Mouse (Mus musculus) urinary bladder, postnatal 36 days (tissue): ENCODE data around the gene Large2.

ENCODE experiments used
- DNase-seq, 2 experiments: peaks; one replicate each; pipeline ENCODE4 v3.0.0; 2022; ENCODE audit warnings: low spot score in 2 of 2, mixed read lengths in 1 of 2

The Large2 gene

GRCm38 (mm10) chr2:92371971-92372690 lies 2.5 kb downstream of the Large2 start:
- no peak for DNase-seq

- peak; percentile 69 to 84 for DNase-seq
Measured at GRCm38 (mm10) chr2:92370821-92371805, 3.6 kb downstream of the Large2 start.

GRCm38 (mm10) chr2:92370375-92370774 lies 4.3 kb downstream of the Large2 start:
- no peak for DNase-seq

- DNase-seq, result no peak
Measured at GRCm38 (mm10) chr2:92367383-92368029, 7.2 kb downstream of the Large2 start.

GRCm38 (mm10) chr2:92365568-92365967 lies 9.1 kb downstream of the Large2 start:
- DNase-seq, result no peak

- DNase-seq, result no peak
Measured at GRCm38 (mm10) chr2:92364086-92364485, 10.6 kb downstream of the Large2 start.

- no peak for DNase-seq
Measured at GRCm38 (mm10) chr2:92362571-92363228, 12.0 kb downstream of the Large2 start.

GRCm38 (mm10) chr2:92361795-92362194 lies 12.9 kb downstream of the Large2 start:
- DNase-seq, result no peak

- DNase-seq, result no peak
Measured at GRCm38 (mm10) chr2:92360893-92361292, 13.8 kb downstream of the Large2 start.

GRCm38 (mm10) chr2:92360186-92360823 lies 14.4 kb downstream of the Large2 start:
- DNase-seq, result no peak

- DNase-seq, result no peak
Measured at GRCm38 (mm10) chr2:92359301-92359700, 15.4 kb downstream of the Large2 start.

- DNase-seq, result no peak
Measured at GRCm38 (mm10) chr2:92354224-92354623, 20.4 kb downstream of the Large2 start.

GRCm38 (mm10) chr2:92353402-92353801 lies 21.3 kb downstream of the Large2 start:
- DNase-seq, result no peak

GRCm38 (mm10) chr2:92350686-92351085 lies 24.0 kb downstream of the Large2 start:
- DNase-seq, result no peak

GRCm38 (mm10) chr2:92349589-92350425 lies 24.9 kb downstream of the Large2 start:
- DNase-seq, result no peak

- DNase-seq, result no peak
Measured at GRCm38 (mm10) chr2:92347191-92347590, 27.5 kb downstream of the Large2 start.

GRCm38 (mm10) chr2:92342418-92342817 lies 32.3 kb downstream of the Large2 start:
- no peak for DNase-seq

- no peak for DNase-seq
Measured at GRCm38 (mm10) chr2:92331871-92332270, 42.8 kb downstream of the Large2 start.

GRCm38 (mm10) chr2:92331410-92331809 lies 43.3 kb downstream of the Large2 start:
- DNase-seq, result no peak

- DNase-seq, result no peak
Measured at GRCm38 (mm10) chr2:92330840-92331239, 43.8 kb downstream of the Large2 start.
